Mouse (Mus musculus) neural tube, embryonic 10.5 days (tissue): ENCODE measurements around the gene 2410004B18Rik.
"Not testable (repeated sequence)": the region's sequence is repeated elsewhere in the genome, so short reads cannot be mapped to it uniquely, and the experiment has no call there.

Source experiments
- DNase-seq: peaks from one replicate; pipeline ENCODE4 v3.0.0-alpha.2; 2017; ENCODE audit warnings: low spot score; ENCODE audit errors: extremely low spot score

The 2410004B18Rik gene

DNA sequence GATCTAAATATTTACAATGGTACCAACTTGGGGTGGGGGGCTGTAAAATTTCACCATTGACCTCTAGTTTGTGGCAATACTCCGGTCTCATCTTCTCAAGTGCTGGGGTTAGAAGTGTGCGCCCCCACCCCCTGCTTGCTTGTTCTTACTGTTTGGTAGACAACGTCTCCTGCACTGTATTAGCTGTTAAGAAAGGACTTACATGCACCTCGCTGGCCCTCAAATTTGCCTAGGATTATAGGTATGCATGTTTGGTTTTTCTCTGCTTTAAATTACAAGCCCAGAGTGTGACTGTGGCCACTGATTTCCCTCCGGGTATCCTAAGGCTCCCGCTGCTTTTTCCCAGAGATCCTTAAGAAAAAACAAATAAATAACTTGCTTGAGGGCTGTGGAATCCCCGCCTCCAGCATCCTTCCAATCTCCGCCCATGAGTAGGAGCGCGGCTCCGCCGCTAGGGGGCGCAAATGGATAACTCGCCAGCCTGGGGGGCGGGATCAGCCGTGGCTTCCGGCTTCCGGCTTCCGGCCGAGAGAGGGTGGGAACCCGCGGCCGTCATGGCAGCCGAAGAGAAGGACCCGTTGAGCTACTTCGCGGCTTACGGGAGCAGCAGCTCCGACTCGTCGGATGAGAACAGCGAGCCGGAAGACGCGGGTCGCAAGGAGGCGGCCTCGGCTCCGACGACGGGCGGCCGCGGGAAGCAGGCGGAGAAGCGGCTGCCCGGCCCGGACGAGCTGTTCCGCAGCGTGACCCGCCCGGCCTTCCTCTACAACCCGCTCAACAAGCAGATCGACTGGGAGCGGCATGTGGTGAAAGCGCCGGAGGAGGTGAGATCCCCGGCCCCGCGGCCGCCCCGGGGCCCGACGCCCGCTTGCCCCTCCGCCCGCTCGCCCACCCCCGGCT is at the start of gene 2410004B18Rik:
TSS of gene 2410004B18Rik (plus strand) at position 510 of the 900 bp plus-strand sequence.
- DNase-seq: peak; percentile 98

- DNase-seq: peak; percentile 36
Measured at GRCm38 (mm10) chr3:145890346-145891132, 47.3 kb upstream of the 2410004B18Rik start.

DNA sequence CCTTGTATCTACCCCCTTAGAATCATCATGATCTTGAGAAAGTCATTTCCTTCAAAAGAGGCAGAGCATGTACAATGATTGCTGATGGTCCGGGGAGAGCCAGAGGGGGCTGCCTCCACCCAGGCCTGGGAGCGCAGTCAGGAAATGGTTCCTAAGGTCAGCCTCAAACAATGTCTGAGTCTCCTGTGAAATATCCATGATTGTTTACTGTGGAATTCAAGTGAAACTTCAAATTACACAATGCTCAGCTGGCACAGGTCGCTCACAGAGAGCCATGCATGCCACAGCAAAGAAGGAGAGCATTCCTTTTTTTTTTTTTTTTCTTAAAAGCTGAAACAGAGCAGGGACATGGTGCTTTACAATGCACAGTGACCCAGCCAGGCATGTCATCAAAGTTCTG is 45.4 kb upstream of the 2410004B18Rik start:
- no peak for DNase-seq

DNA sequence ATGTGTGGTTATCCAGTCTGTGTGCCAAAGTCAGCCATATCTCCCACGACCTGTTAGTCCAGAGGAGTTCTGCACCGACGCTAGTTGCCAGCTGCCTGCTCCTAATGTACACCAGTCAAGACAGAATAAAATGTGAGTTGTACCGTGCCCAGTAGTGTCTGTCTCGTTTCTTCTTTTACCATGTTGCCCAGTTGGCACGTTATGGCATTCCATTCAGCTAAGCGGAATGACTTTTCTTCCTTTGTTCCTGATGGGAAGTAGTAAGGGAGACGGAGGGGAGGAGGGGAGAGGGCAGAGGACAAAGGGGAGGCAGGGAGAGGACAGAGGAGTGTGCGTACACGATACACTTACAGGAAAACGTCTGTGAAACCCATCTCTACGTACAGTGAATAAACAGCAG is 43.7 kb upstream of the 2410004B18Rik start:
- DNase-seq: no peak

GRCm38 (mm10) chr3:145897749-145898148 is 40.1 kb upstream of the 2410004B18Rik start:
- DNase-seq: no peak

DNA sequence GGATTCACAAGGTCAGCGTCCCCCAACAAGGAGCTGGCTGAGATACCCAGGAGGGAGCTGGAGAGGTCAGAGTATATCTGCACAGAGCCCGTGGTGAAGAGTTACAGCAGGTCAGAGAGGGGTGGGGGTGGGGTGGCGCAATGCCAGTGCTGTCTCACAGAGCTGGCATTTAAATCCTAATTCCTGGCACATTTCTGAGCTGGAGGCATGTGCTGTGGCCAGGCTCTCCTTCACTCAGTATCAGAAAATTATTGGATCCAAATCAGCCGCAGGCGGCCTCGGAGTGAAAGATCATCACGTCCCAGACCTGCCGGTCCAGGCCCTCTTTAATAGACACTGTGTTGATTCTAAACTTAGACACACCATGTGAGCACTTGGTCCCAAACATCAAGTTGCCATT is 38.0 kb upstream of the 2410004B18Rik start:
- DNase-seq: no peak

DNA sequence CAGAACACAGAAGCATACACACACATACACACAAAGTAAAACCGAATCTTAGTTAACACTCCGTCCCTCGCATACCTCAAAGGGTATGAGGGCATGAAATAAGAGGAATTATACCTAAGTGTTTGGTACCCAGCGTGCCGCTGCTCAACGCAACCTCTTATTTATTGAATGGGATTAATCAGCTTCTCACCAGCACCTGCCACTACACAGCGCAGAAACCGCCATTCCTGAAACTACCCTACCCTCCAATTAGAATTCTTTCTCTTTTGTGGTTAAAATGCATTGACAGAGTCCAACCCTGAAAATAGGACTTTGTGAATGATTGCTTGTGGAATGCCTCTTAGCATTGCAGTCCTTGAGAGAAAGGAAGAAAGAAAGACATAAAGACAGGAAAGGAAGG is 34.3 kb upstream of the 2410004B18Rik start:
- no peak for DNase-seq

- peak; percentile 87 for DNase-seq
Measured at GRCm38 (mm10) chr3:145904850-145905776, 32.7 kb upstream of the 2410004B18Rik start.

DNA sequence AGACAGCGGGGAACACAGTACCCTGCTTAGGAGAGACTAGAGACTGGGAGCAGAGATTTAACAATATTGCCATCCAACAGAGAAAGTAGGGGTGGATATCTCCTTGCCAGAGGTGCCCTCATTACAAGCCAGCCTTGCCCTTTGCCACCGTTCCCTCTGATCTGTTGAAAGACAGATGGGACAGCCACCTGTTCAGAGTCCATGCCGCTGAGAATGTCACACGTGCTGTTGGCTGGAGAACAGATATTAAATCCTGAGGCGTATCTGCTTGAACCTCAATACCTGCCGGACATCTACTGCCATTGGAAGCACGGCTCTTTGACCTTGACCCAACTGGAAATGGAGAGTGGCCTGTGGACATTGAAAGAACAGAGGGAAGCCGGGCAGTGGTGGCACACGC is 31.2 kb upstream of the 2410004B18Rik start:
- DNase-seq: no peak

DNA sequence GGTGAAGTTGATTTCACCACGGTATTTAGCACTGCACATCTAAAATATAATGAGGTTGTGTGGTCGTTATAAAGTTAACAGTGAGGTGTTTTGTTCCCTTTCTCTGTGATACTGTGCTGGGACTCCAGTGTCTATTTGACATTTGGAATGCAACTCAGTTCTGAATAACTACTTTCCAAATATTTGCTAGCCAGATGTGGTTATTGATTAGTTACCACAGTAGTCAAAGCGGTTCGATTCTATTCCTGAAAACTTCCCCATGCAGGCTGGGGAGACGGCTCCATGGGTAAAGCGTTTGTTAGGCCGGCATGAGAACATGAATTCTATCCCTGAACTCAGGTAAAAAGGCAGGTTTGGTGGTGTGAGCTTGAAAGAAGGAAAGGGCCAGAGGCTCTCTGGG is 25.3 kb upstream of the 2410004B18Rik start:
- DNase-seq: no peak

DNA sequence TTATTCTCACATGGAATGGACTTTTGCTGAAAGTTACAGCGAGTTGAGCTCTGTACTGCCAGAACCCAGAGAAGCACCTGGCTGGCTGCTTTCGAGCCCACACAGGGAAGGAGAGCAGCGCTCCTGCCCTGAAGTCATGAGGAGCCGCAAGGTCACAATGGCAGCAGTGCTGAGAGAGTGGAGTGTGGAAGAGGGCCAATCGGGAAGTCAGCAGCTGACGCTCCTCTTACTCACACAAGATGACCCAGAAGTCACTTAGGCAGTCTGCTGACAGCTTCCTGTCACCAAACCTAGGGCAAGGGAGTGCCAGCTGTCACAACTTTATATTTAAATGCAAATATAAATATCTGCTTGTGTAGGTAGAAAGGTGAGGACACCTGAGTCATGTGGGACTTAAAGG is 24.6 kb upstream of the 2410004B18Rik start:
- DNase-seq: no peak

DNA sequence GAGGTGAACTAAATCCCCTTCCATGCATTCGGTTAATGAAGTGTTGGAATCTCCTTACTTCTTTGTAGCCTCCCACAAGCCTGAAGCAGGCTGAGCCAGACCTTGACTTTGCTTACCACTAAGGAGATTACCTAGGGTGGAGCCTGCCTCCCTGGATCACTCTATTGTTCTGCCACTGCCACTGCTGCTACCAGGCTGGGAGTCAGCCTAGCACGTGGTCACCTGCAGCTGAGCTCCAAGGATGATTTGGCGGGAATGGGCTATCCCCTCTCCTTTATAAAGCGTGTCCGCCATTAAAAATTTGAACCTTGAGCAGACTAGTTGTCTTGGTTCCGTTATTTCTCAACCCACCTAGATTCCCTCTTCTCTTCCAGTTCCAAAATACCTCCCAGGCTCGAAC is 23.9 kb upstream of the 2410004B18Rik start:
- DNase-seq: not testable (repeated sequence)

GRCm38 (mm10) chr3:145916374-145916773 is 21.4 kb upstream of the 2410004B18Rik start:
- no peak for DNase-seq

GRCm38 (mm10) chr3:145916826-145917225 is 21.0 kb upstream of the 2410004B18Rik start:
- DNase-seq: no peak

DNA sequence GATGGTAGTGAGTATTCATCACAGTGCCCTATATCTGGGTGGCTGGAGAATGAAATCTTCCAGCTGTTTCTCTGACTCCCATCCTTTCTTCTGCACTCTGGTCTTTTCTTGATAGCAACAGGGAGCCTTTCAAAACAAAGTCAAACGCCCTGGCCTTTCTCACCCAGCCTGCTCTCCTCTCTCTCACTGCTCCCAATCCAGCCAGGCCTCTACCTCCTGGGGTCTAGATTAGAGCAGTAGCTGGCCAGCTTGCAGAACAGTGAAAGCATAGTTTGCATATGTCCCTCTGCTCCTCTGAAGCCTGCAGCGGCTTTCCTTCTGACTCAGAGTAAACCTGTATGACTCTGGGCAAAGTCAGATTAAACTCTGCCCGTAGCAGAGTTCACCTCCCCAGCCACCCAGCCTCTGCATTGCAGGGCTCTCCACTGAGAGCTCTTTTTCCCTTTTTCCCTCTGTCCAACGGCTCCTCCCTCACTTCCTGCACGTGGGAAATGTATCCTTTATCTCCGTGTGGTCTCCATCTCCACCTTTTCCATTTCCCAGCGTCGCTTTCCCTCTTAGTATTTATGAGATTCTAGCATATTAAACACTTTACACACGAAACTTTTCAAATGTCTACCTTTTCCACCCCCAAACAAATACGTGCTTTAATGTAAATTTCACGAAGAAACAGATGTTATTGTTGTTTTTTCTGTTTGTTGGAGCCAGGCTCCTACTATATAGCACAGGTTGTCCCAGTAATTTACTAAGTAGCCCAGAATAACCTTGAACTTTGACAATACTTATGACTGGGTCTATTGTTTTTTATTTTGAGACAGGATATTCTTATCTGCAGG is 15.6 kb upstream of the 2410004B18Rik start, which contains the start of gene Bcl10:
TSS of gene Bcl10 (plus strand) at position 786 of the 836 bp plus-strand sequence.
- no peak for DNase-seq

DNA sequence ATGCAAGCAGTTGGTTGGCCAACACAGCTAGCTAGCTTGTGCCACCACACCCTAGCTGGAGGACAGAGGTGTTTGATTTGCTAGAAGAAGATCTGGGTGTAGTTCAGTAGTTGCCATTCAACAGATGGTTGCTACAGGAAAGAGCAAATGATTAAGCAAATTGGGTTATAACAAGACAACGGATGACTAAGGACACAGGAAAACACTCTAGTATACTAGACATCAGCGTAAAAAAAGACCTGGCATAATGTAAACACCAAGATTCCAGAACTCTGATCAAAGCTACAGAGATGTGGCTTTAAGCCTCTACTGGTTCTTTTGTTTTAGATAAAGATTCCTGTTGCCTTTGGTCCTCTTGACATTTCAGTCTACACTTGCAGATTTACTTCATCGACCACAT is 14.8 kb upstream of the 2410004B18Rik start:
- no peak for DNase-seq

- peak; percentile 97 for DNase-seq
Measured at GRCm38 (mm10) chr3:145923874-145924577, 13.8 kb upstream of the 2410004B18Rik start.

GRCm38 (mm10) chr3:145924649-145925337 is 13.0 kb upstream of the 2410004B18Rik start:
- no peak for DNase-seq

- no peak for DNase-seq
Measured at GRCm38 (mm10) chr3:145925506-145925905, 12.3 kb upstream of the 2410004B18Rik start.
